Mouse (Mus musculus): Measurements from ENCODE around the gene Selenow. TPM values are rescaled to one million over a fixed set of nuclear protein-coding genes. Genes with fewer than 3 reads are reported as not detected.

Selenow gene
- total RNA-seq, 4 experiments from 2014 or later = 1,057 to 1,355 (median 1,220) TPM

DNA sequence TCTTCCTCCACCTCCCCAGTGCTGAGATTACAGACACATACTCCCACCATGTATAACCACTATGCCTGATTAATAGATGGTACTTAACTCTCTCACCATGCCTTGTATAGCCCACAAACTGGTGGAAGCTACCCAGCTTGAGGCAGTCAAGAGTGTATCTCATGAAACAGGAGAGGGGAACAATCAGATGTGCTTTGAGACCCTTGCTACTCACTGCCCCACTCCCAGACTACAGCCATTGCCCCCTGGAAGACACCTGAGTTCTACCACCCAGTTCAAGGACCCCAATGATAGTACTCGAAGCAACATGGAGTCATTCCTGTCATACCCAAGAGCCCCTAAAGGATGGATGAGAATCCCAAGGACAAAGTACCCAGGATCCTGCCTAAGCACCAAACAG, 15.6 kb downstream of the Selenow start:
- DNase-seq (ENCODE audit: low spot score in 2 of 2) = no peak

DNA sequence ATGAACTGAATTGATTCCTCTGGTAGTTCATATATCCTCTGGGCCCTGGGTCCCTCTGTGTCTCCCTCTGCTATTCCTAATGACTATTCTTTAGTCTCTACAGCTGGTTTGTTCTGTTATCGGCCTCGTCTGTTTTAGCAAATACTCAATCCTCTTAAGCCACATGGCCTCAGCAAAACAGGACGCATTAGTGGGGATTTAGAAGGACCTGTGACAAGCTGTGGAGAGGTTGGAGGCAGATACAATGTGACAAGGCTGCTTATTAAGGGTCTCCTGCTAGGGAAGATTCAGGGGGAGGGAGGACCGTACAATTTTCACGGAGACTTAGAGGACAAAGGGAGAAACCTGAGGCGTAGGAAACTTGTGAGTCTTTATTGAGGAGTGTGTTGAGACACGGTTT, 16.3 kb downstream of the Selenow start:
- no peak for DNase-seq (ENCODE audit: low spot score in 2 of 2)

GRCm38 (mm10) chr7:15901366-15902048, 20.7 kb downstream of the Selenow start:
- no peak for DNase-seq (ENCODE audit: low spot score in 2 of 2)

DNA sequence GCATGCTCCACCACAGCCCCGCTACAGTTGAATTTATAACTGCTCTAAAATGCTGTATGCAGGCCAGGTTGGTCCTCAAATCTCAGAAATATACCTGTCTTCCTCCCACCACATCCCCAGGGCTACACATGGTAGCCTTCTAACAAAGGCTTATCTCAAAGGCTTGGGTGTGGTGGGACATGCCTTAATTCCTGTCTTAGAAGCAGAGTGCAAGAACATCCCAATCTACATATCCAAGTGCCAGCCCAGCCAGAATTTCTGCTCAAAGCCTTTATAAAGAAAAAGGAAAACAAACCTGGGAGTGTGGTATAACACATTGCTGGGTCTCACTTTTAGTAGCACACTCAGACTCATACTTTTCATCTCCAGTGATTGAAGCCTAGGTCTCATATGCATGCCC, 28.0 kb downstream of the Selenow start:
- DNase-seq (ENCODE audit: low spot score in 2 of 2) = no peak

- no peak for DNase-seq (ENCODE audit: low spot score in 2 of 2)
Observed at GRCm38 (mm10) chr7:15884127-15884526, 38.1 kb downstream of the Selenow start.

- no peak for DNase-seq (ENCODE audit: low spot score in 2 of 2)
Observed at GRCm38 (mm10) chr7:15882317-15882716, 39.9 kb downstream of the Selenow start, which contains the start of gene Crxos. TSS of gene Crxos (plus strand) at chr7:15882617.

DNA sequence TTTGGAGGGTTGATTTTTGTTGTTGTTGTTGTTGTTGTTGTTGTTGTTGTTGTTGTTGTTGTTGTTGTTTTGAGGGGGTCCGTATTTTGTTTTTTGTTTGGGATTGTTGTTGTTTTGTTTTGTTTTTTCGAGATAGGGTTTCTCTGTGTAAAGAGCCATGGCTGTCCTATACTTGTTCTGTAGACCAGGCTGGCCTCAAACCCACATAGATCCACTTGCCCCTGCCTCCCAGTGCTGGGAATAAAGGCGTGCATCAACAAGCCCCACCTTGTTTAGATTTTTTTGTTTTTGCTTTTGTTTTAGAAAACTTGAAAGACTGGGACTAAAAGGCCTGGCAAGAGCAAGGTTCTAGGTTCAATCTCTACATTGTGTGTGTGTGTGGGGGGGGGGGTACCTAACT, 40.4 kb downstream of the Selenow start:
- no peak for DNase-seq (ENCODE audit: low spot score in 2 of 2)

DNA sequence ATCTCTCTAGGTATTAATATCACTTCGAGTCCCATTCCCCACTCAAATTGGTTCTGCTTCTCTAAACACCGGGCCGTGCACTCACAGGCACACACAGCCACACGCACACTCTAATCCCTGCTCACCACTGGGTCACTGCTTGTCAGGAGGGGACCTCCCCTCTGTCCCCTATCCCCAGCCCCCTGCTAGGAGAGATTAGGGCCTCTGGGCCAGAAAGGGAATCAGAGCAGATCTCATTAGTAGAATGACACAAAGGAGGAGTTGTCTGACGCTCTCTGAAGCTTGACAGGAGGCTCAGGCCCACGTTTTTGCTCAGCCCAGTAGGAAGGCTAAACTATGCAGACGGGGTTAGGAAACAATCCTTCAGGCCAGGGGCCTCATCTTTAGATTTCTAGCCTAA, 40.8 kb downstream of the Selenow start:
- DNase-seq (ENCODE audit: low spot score in 2 of 2) = no peak

- DNase-seq (ENCODE audit: low spot score in 2 of 2) = no peak
Observed at GRCm38 (mm10) chr7:15879756-15880155, 42.4 kb downstream of the Selenow start, which contains the start of gene Crx. TSS of gene Crx (minus strand) at chr7:15879968.

Other genes starting within 250 kb of the Selenow start
- gene Obox5, start 172.3 kb downstream of the Selenow start, total RNA-seq (2022) = not detected
- not detected for gene Obox6, start 82.7 kb downstream of the Selenow start, total RNA-seq (2022)
- not detected for gene Crx, start 42.4 kb downstream of the Selenow start, total RNA-seq (2022)
- gene Crxos, start 39.8 kb downstream of the Selenow start, total RNA-seq (2022) = under 1 TPM in 1 of 4 experiments, not detected in 3; 0.23 TPM
- gene Nop53, start 23.7 kb upstream of the Selenow start, total RNA-seq (2022) = 100 to 1,000 TPM; 103 to 147 (median 122) TPM
- gene Ehd2, start 45.2 kb upstream of the Selenow start, total RNA-seq (2022) = 10 to 100 TPM in 1 of 4 experiments, 1 to 10 TPM in 3; 6.3 to 10.3 (median 8.7) TPM
- 10 to 100 TPM; 15.4 to 20.0 (median 17.2) TPM for gene Bicra, start 125.5 kb upstream of the Selenow start, total RNA-seq (2022)
- gene Zfp541, start 139.4 kb upstream of the Selenow start, total RNA-seq (2022) = under 1 TPM; 0.67 to 0.98 (median 0.84) TPM
- gene Napa, start 176.1 kb upstream of the Selenow start, total RNA-seq (2022) = 100 to 1,000 TPM; 289 to 306 (median 297) TPM
- gene Kptn, start 197.5 kb upstream of the Selenow start, total RNA-seq (2022) = 10 to 100 TPM; 35.4 to 47.0 (median 41.5) TPM
- 100 to 1,000 TPM; 237 to 262 (median 255) TPM for gene Slc8a2, start 207.4 kb upstream of the Selenow start, total RNA-seq (2022)